Mouse (Mus musculus) erythroblast, embryonic 14.5 days (primary cell): ENCODE data around the gene Slc9a8.

ENCODE experiments used
- GATA1 ChIP-seq: IDR thresholded peaks from 2 replicates; pipeline ENCODE4 v1.6.1; 2012; ENCODE audit warnings: low read length, inconsistent platforms, mixed read lengths
- TAL1 ChIP-seq: IDR thresholded peaks from 3 replicates; pipeline ENCODE4 v1.6.1; 2012; ENCODE audit warnings: low read length, inconsistent platforms, mixed read lengths

DNA sequence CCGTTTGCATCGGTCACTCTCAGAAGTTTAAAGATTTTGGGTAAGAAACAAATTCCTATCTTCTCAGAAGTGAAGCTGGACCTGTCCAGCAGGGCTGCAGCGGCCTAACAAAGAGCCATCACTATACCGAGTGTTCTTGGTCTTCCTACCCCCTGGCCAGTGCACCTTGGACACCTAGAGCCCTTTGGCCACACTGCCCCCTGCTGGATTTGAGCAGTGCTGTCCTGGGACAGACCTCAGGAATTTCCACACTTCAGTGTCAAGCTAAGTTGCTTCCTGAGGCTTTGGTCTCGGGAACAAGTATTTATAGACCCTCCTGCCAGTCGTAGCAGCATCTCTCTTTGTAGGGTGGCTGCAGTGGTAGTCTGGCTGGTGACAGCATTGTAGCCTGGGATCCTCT, 41.4 kb downstream of the Slc9a8 start:
- no peak for TF ChIP-seq TAL1
- TF ChIP-seq GATA1 = no peak
